Mouse (Mus musculus): Measurements from ENCODE around the gene Unc13a.

The Unc13a gene

GRCm38 (mm10) chr8:71588762-71589161 is 82.8 kb downstream of the Unc13a start:
- DNase-seq (ENCODE audit: low spot score in 2 of 2): no peak

- no peak for DNase-seq (ENCODE audit: low spot score in 2 of 2)
These were observed 84.7 kb downstream of the Unc13a start for GRCm38 (mm10) chr8:71586891-71587290.

GRCm38 (mm10) chr8:71580201-71580600 is 91.4 kb downstream of the Unc13a start:
- DNase-seq (ENCODE audit: low spot score in 2 of 2): no peak

- DNase-seq (ENCODE audit: low spot score in 2 of 2): no peak
These were observed 92.1 kb downstream of the Unc13a start for GRCm38 (mm10) chr8:71579476-71579875.

- no peak for DNase-seq (ENCODE audit: low spot score in 2 of 2)
These were observed 92.5 kb downstream of the Unc13a start for GRCm38 (mm10) chr8:71579009-71579408.

GRCm38 (mm10) chr8:71577856-71578387 is 93.6 kb downstream of the Unc13a start:
- no peak for DNase-seq (ENCODE audit: low spot score in 2 of 2)

DNA sequence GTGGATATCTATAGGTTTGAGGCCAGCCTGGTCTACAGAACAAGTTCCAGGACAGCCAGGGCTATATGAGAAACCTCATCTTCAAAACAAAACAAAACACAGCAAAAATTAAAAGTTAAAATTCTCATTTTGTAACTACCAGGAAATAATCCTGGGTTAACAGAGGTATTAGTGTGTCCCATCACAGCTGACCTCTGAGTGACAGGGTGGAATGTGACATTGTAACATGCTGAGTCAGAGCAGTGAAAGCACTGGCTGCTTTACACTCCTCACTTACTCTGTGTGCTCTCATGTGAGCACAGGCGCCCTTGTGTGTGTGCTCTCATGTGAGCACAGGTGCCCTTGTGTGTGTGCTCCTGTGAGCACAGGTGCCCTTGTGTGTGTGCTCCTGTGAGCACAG is 96.5 kb downstream of the Unc13a start:
- no peak for DNase-seq (ENCODE audit: low spot score in 2 of 2)

GRCm38 (mm10) chr8:71574426-71574825 is 97.1 kb downstream of the Unc13a start:
- no peak for DNase-seq (ENCODE audit: low spot score in 2 of 2)
